Mouse (Mus musculus) heart, embryonic 11.5 days (tissue): Measurements from ENCODE around the gene Gm21962. TPM values are rescaled to one million over a fixed set of nuclear protein-coding genes. Genes with fewer than 3 reads are reported as not detected.

Experiments
- ATAC-seq: fragments of 200-750 bp; cut with Nextera tagmentation; replicated peaks from 2 replicates; pipeline ENCODE4 v1.8.0; 2017; ENCODE audit warnings: moderate library complexity; ENCODE audit not compliant: insufficient number of reproducible peaks, low FRiP score, low TSS enrichment
- H3K27ac ChIP-seq: fragments of 300-500 bp; sonication (generic); 2 replicates; pipeline ENCODE4 v1.5.1; 2014; ENCODE audit warnings: mild to moderate bottlenecking, low read depth, low read length
- H3K27me3 ChIP-seq: fragments of 300-500 bp; sonication (generic); 2 replicates; pipeline ENCODE4 v1.6.1; 2014; ENCODE audit warnings: mild to moderate bottlenecking, low read length, mixed read lengths; ENCODE audit not compliant: control insufficient read depth, insufficient read depth
- H3K36me3 ChIP-seq: fragments of 300-500 bp; sonication (generic); 2 replicates; pipeline ENCODE4 v1.6.1; 2014; ENCODE audit warnings: mild to moderate bottlenecking, low read length, moderate library complexity, mixed read lengths; ENCODE audit not compliant: control insufficient read depth, insufficient read depth
- H3K4me1 ChIP-seq: fragments of 300-500 bp; sonication (generic); 2 replicates; pipeline ENCODE4 v1.6.1; 2014; ENCODE audit warnings: low read length; ENCODE audit not compliant: control insufficient read depth, insufficient read depth
- H3K4me2 ChIP-seq: fragments of 300-500 bp; sonication (generic); 2 replicates; pipeline ENCODE4 v1.6.1; 2014; ENCODE audit warnings: mild to moderate bottlenecking, moderate library complexity
- H3K4me3 ChIP-seq: fragments of 300-500 bp; sonication (generic); 2 replicates; pipeline ENCODE4 v1.5.1; 2014; ENCODE audit warnings: low read depth, low read length
- H3K9ac ChIP-seq: fragments of 300-500 bp; sonication (generic); 2 replicates; pipeline ENCODE4 v1.6.1; 2014; ENCODE audit warnings: mild to moderate bottlenecking, low read depth, low read length, moderate library complexity
- H3K9me3 ChIP-seq: fragments of 300-500 bp; sonication (generic); replicated peaks from 2 replicates; pipeline ENCODE4 v1.6.1; 2016; ENCODE audit warnings: low read length; ENCODE audit not compliant: control insufficient read depth
- WGBS: fragments of 180-500 bp; shearing (Covaris S2); extraction: QIAGEN DNeasy Blood & Tissue Kit; methylation state at CpG from one replicate; pipeline ENCODE4 v1.1.7; 2014; ENCODE audit not compliant: insufficient replicate concordance; 5-methylcytosine and 5-hydroxymethylcytosine counted together
- microRNA-seq: library from miRNA; unstranded; fragments of <30 nt; microRNA quantifications from one replicate; pipeline ENCODE4, GENCODE M21; 2016; ENCODE audit warnings: borderline number of aligned reads
- polyA plus RNA-seq: library from polyadenylated mRNA; unstranded; fragments of >200 nt; fragmentation: Nextera tagmentation; extraction: Ambion mirVana; gene quantifications from 2 replicates; pipeline ENCODE4 v1.2.1, GENCODE M21; 2014

The Gm21962 gene
- polyA plus RNA-seq, 1 experiment from 2014 or later, result not detected

GRCm38 (mm10) chr3:137682911-137683806 is 11.8 kb downstream of the Gm21962 start:
- no peak for ATAC-seq
- WGBS, result 46% methylated on average over 7 of the region's 7 CpGs
- no peak overlapping the region for H3K9ac ChIP-seq
- no peak overlapping the region for H3K27ac ChIP-seq
- H3K27me3 ChIP-seq, result no peaks in the 10 kb centered on the region
- no peaks in the 10 kb centered on the region for H3K9me3 ChIP-seq
- no peaks in the 10 kb centered on the region for H3K4me1 ChIP-seq
- H3K36me3 ChIP-seq, result no peaks in the 10 kb centered on the region
- H3K4me2 ChIP-seq, result no peak overlapping the region
- H3K4me3 ChIP-seq, result no peak overlapping the region

GRCm38 (mm10) chr3:137683807-137684403 is 12.6 kb downstream of the Gm21962 start:
- 63% methylated on average over 6 of the region's 6 CpGs for WGBS
- Histone ChIP-seq H3K36me3 (no peaks in the 10 kb centered on the region), H3K4me1 (no peaks in the 10 kb centered on the region), H3K9me3 (no peaks in the 10 kb centered on the region), H3K9ac (no peak overlapping the region), H3K4me2 (no peak overlapping the region), H3K27me3 (no peaks in the 10 kb centered on the region), H3K27ac (no peak overlapping the region), H3K4me3 (no peak overlapping the region)
- ATAC-seq, result no peak

DNA sequence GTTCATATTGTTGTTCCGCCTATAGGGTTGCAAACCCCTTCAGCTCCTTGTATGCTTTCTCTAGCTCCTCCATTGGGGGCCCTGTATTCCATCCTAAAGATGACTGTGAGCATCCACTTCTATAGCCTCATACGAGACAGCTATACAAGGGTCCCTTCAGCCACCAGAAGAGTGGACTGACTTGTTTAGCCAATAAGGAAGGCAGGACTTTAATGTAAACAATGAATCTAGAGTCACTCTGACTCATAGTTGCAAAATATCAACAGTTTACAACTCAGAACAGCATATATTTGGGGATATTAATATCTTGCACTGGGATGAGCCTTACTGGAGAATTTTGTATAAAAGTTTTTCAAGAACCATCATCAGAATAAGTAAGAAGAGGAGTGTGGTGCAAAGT is 15.6 kb downstream of the Gm21962 start:
- WGBS, result 89% methylated on average over 2 of the region's 2 CpGs
- H3K4me3 ChIP-seq, result no peak overlapping the region
- no peak overlapping the region for H3K27ac ChIP-seq
- no peaks in the 10 kb centered on the region for H3K9me3 ChIP-seq
- no peaks in the 10 kb centered on the region for H3K36me3 ChIP-seq
- ATAC-seq, result no peak
- H3K4me2 ChIP-seq, result no peak overlapping the region
- no peaks in the 10 kb centered on the region for H3K4me1 ChIP-seq
- H3K9ac ChIP-seq, result no peak overlapping the region
- no peaks in the 10 kb centered on the region for H3K27me3 ChIP-seq

GRCm38 (mm10) chr3:137691503-137691902 is 20.2 kb downstream of the Gm21962 start:
- no peak for ATAC-seq

DNA sequence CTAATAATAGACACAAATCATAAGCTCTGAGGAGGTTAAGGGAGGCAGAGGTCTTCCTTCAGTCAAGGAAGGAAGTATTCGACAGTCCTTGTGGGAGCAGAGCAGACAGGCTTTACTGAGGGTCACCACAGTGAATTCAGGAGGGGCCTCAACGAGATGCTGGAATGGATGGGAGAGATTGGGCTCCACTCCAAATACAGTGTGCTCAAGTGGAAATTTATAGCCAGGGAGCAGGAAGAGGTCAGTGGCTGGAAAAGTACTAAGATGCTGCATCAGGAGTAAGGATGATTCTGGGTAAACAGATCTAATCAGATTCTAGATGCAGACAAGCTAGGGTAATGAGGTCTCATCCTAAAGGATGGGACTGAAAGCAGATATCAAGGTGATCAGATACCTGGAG is 44.6 kb downstream of the Gm21962 start:
- H3K4me2 ChIP-seq, result no peak overlapping the region
- 58% methylated on average over 2 of the region's 2 CpGs for WGBS
- no peak for ATAC-seq
- no peak overlapping the region for H3K9ac ChIP-seq
- no peaks in the 10 kb centered on the region for H3K36me3 ChIP-seq
- no peaks in the 10 kb centered on the region for H3K9me3 ChIP-seq
- no peaks in the 10 kb centered on the region for H3K27me3 ChIP-seq
- H3K4me1 ChIP-seq, result no peaks in the 10 kb centered on the region
- H3K27ac ChIP-seq, result no peak overlapping the region
- no peak overlapping the region for H3K4me3 ChIP-seq

More at GRCm38 (mm10) chr3:137691503-137691902, 20.2 kb downstream of the Gm21962 start:
- Histone ChIP-seq H3K9ac (no peak overlapping the region), H3K36me3 (no peaks in the 10 kb centered on the region), H3K27ac (no peak overlapping the region), H3K4me1 (no peaks in the 10 kb centered on the region), H3K27me3 (no peaks in the 10 kb centered on the region), H3K4me3 (no peak overlapping the region), H3K4me2 (no peak overlapping the region), H3K9me3 (no peaks in the 10 kb centered on the region)

DNA sequence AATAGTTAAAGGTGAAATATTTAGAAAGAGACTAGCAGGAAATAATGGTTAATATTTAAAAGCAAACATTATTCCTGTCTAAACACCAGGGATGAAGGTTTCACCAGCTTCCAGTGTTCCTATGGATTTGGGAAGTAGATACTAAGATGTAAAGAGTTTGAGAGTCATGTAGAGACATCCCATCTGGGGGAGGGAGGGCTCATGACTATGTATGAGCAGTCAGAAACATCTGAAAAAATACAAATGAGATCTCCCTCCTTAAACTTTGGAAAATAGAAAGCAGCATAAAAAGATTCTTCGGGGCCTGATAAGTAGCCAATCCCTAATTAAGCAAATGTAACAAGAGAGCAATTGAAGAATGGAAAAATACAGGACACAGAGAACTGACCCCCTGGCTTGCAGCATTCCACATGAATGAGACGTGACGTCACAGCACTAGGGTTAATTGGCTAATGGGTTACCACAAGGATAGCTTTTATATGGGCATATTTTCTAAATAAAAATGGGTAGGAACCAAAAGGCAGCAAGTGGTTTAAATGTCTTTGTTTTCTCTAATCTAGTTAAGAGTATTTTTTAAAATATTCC is 45.3 kb downstream of the Gm21962 start:
- no peak overlapping the region for H3K4me2 ChIP-seq
- ATAC-seq, result no peak
- no peak overlapping the region for H3K9ac ChIP-seq
- H3K36me3 ChIP-seq, result no peaks in the 10 kb centered on the region
- 65% methylated on average over 3 of the region's 3 CpGs for WGBS
- no peak overlapping the region for H3K27ac ChIP-seq
- no peaks in the 10 kb centered on the region for H3K4me1 ChIP-seq
- H3K27me3 ChIP-seq, result no peaks in the 10 kb centered on the region
- H3K9me3 ChIP-seq, result no peaks in the 10 kb centered on the region
- no peak overlapping the region for H3K4me3 ChIP-seq

Small RNA genes lying within 50 kb of the gene (microRNA-seq; reads per million reads assigned to microRNA genes)
- gene Gm22468, result not detected

Other genes with a start within 250 kb of the Gm21962 start
- gene Ddit4l, start 49.9 kb upstream of the Gm21962 start, polyA plus RNA-seq, result 7.1 and 7.4 TPM in 2 replicates
- gene H2afz, start 193.0 kb downstream of the Gm21962 start, polyA plus RNA-seq, result 1,327 and 1,370 TPM in 2 replicates
- gene Dnajb14, start 196.2 kb downstream of the Gm21962 start, polyA plus RNA-seq, result 12.7 and 17.2 TPM in 2 replicates
- 97.0 and 97.2 TPM in 2 replicates for gene Lamtor3, start 247.0 kb downstream of the Gm21962 start, polyA plus RNA-seq